Mouse (Mus musculus) CD4-positive, CD25-positive, alpha-beta regulatory T cell, adult 2 months (primary cell): Measurements from ENCODE around the gene Def6.
A peak's percentile ranks its signal among the peaks of the same experiment; 100 is the strongest.

Source experiments
- DNase-seq: peaks from one replicate; pipeline ENCODE4 v3.0.0-alpha.2; 2012; ENCODE audit warnings: low read depth, low spot score

Gene Def6

GRCm38 (mm10) chr17:28207591-28208313 lies at the start of gene Def6:
Def6 (plus strand) TSS chr17:28207778.
- DNase-seq = peak; percentile 92

DNA sequence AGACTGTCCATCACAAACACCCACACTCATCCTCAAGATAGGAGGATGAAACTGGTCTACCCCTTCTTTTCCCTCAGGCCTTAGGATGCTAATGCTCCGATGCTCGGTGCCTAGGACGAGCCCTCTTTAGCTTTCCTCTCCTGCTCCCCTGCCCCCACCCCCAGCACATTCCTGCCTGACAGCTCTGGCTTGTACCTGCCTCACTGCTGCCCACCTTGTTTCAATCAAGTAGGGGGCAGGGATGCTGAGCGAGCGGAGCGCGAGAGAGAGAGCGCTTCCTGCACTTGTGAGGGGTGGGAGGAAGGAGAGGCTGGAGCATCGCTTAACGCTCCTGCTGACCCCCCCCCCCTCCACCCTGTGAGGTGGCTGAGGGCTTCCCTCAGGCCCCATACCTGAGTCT lies 47.2 kb upstream of the Def6 start:
- DNase-seq = no peak

- no peak for DNase-seq
Measured at GRCm38 (mm10) chr17:28161310-28161881, 46.2 kb upstream of the Def6 start.

- peak; percentile 89 for DNase-seq
Measured at GRCm38 (mm10) chr17:28163666-28164065, 43.9 kb upstream of the Def6 start.

GRCm38 (mm10) chr17:28170460-28171305 lies 36.9 kb upstream of the Def6 start:
- no peak for DNase-seq

DNA sequence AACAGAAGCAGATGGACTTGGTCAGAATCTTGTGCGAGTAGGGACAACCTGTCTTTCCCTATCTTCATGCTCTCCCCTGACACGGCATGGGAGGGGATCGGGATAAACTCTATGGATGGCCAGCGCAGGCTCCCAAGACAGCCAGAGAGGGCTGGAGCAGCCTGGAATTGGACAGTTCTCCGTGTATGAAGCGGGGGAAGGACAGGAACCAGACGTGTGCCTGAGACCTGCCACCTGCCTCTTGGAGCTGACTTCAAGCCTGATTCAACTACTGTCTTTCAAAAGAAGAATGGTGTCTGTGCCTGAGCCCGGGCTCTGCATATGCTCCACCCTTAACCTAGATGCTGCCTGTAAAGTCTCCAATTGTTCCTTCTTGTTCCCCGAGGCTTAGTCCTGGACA lies 34.9 kb upstream of the Def6 start:
- no peak for DNase-seq

GRCm38 (mm10) chr17:28176775-28177539 lies 30.6 kb upstream of the Def6 start, which contains the start of gene Zfp523:
Zfp523 (plus strand) TSS chr17:28177129.
- DNase-seq = peak; percentile 94

DNA sequence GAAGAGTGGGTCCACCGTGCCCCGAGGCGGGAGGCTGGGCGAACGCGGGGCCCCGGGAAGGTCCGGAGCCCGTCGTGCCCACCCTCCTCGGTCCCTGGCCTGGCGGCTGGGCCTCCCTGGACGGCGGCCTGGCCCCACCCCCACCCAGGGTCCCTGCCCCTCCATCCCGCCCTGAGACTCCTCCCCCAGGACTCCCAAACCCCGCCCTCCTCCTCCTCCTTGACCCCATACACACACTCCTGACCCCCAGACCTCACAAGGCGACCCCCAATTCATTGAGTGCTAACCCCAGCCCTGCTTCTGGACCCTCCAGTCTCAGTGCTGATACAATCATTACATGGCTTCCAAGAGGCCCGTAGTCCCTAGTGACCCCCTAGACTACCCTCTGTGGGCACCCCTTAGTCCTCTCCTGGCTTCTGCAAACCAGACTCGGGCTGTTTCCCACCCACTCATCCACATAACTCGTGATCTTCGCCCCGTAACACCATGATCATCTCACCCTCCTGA lies 30.0 kb upstream of the Def6 start:
- DNase-seq = peak; percentile 33

GRCm38 (mm10) chr17:28180331-28180730 lies 27.2 kb upstream of the Def6 start:
- DNase-seq = no peak

GRCm38 (mm10) chr17:28180783-28181544 lies 26.6 kb upstream of the Def6 start:
- peak; percentile 20 for DNase-seq

- peak; percentile 19 for DNase-seq
Measured at GRCm38 (mm10) chr17:28184971-28185638, 22.5 kb upstream of the Def6 start.

DNA sequence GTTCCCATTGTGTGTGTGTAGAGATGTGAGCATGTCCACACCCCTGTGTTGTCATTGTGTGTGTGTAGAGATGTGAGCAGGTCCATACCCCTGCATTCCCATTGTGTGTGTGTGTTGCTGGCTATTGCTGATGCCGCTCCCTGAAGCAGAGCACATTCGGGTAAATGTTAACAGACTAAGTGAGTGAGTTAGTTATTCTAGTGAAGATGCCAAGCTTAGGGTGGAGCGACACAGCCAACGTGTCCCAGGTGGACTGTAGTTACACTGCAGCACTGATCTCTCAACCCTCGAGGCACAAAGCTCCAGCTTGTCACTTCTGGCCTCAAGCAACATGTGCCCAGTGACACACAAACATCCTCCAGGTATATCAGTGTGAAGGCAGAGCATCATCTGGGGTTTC lies 19.3 kb upstream of the Def6 start:
- no peak for DNase-seq

DNA sequence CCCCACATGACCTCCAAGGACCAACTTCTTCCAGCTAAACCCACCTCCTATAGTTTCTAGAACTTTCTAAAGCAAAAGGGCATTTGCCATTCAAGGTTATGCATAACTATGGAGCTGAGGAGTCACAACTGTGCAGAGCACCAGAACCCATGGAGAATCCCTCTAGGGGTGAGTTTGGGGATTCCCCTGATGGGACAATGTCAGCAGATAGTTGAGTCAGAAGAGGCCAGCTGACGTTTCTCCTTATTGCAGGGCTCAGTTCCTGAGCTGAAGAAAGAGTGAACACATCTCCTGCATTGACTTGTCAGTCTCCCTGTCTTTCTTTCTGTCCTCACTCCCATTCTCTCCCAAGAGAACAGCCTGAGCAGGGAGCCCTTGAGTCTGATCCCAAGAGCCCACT lies 14.8 kb upstream of the Def6 start:
- DNase-seq = no peak

GRCm38 (mm10) chr17:28193559-28193958 lies 14.0 kb upstream of the Def6 start:
- peak; percentile 26 for DNase-seq

GRCm38 (mm10) chr17:28195033-28195432 lies 12.5 kb upstream of the Def6 start:
- no peak for DNase-seq

DNA sequence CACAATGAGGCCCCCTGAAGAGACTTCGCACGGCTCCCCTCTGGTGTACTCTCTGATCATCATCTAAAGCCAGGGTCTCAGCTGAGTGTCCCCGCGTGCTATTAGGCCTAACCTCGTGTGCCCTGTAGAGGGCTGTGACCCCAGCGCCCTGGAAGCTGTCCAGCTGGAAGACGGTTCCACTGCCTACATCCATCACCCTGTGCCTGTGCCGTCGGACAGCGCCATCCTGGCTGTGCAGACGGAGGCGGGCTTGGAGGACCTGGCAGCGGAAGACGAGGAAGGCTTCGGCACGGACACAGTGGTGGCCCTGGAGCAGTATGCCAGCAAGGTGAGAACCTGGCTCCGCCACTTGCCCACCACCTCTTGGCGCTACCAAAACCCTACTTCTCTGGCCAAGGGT lies 9.9 kb upstream of the Def6 start:
- DNase-seq = no peak

DNA sequence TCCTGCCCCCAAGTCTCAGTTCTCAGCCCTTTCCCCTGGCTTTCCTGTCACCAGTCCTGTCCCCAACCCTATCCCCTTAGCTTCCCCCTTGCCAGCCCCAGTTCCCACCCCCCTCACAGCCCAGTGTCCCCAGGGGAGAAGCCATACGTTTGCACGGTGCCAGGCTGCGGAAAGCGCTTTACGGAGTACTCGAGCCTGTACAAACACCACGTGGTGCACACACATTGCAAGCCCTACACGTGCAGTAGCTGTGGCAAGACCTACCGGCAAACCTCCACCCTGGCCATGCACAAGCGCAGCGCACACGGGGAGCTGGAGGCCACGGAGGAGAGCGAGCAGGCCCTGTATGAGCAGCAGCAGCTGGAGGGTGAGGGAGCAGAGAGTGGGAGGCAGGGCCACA lies 5.6 kb upstream of the Def6 start:
- DNase-seq = no peak

GRCm38 (mm10) chr17:28204052-28204720 lies 3.4 kb upstream of the Def6 start:
- peak; percentile 91 for DNase-seq

DNA sequence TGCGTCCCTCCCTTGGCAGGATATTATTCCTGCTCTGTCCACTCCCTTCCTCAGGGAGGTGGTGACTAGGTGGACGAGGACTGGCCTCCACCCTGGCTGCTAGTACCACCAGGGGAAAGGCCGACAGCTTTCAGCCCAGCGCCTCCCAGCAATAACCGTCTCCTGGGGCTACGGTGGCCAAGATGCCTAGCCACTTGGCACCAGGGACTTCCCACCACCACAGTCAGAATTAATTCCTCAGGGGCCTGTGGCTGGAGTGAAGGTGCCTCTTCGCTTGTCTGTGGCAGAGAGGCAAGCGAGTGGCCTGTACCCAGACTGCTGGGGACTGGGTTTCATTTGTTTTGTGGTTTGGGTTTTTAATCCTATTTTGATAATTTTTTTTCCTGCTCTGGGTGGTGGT lies 2.1 kb upstream of the Def6 start:
- DNase-seq = no peak

DNA sequence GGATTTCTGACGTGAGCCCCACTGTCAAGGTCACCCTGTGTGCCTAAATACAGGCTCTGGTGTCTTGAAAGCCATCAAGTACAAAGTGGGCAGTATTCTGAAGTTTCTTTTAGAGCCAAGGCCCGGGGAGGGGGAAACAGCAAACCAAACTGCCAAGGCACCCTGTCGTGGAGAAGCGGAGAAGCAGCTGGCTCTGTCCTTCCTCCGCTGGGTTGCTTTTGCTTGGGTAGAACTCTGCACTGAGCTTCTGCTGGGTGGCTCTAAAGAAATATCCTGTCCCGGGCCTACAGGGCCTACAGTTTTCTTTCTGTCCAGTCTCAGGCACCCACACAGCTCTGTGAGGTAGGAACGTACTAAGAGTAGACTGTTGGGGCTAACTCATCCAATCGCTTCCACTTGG lies 486 bp upstream of the Def6 start:
- DNase-seq = peak; percentile 54
